Mouse (Mus musculus): Measurements from ENCODE around the gene Efnb2. TPM values are rescaled to one million over a fixed set of nuclear protein-coding genes. Genes with fewer than 3 reads are reported as not detected.
A peak's percentile ranks its signal among the peaks of the same experiment; 100 is the strongest.

Gene Efnb2
- polyA plus RNA-seq, 1 experiment, result 33.4 TPM

GRCm38 (mm10) chr8:8621236-8621917 is 39.7 kb downstream of the Efnb2 start:
- DNase-seq (ENCODE audit: low read depth, low spot score), result no peak
- WGBS, result 89% methylated on average over 16 of the region's 16 CpGs

GRCm38 (mm10) chr8:8620536-8620935 is 40.5 kb downstream of the Efnb2 start:
- 92% methylated on average over 21 of the region's 21 CpGs for WGBS

GRCm38 (mm10) chr8:8619221-8620194 is 41.5 kb downstream of the Efnb2 start:
- no peak for DNase-seq (ENCODE audit: low read depth, low spot score)
- 67% methylated on average over 19 of the region's 19 CpGs for WGBS

More at GRCm38 (mm10) chr8:8620536-8620935, 40.5 kb downstream of the Efnb2 start:
- DNase-seq (ENCODE audit: low read depth, low spot score), result no peak

- DNase-seq (ENCODE audit: low read depth, low spot score), result no peak
- WGBS, result 87% methylated on average over 1 of the region's 1 CpGs
Observed at GRCm38 (mm10) chr8:8613844-8614243, 47.2 kb downstream of the Efnb2 start.

- 87% methylated on average over 4 of the region's 4 CpGs for WGBS
- DNase-seq (ENCODE audit: low read depth, low spot score), result no peak
Observed at GRCm38 (mm10) chr8:8611928-8612327, 49.1 kb downstream of the Efnb2 start.

GRCm38 (mm10) chr8:8609791-8610190 is 51.3 kb downstream of the Efnb2 start:
- 65% methylated on average over 7 of the region's 7 CpGs for WGBS
- no peak for DNase-seq (ENCODE audit: low read depth, low spot score)

GRCm38 (mm10) chr8:8609141-8609540 is 51.9 kb downstream of the Efnb2 start:
- 75% methylated on average over 5 of the region's 5 CpGs for WGBS
- DNase-seq (ENCODE audit: low read depth, low spot score), result no peak

- WGBS, result 30% methylated on average over 4 of the region's 4 CpGs
- peak; percentile 75 for DNase-seq (ENCODE audit: low read depth, low spot score)
Observed at GRCm38 (mm10) chr8:8605621-8606020, 55.4 kb downstream of the Efnb2 start.

- 24% methylated on average over 6 of the region's 6 CpGs for WGBS
Observed at GRCm38 (mm10) chr8:8603875-8604274, 57.2 kb downstream of the Efnb2 start.

GRCm38 (mm10) chr8:8602616-8603461 is 58.2 kb downstream of the Efnb2 start:
- 20% methylated on average over 7 of the region's 7 CpGs for WGBS
- peak; percentile 90 for DNase-seq (ENCODE audit: low read depth, low spot score)

More at GRCm38 (mm10) chr8:8603875-8604274, 57.2 kb downstream of the Efnb2 start:
- DNase-seq (ENCODE audit: low read depth, low spot score), result no peak

- 89% methylated on average over 7 of the region's 7 CpGs for WGBS
- no peak for DNase-seq (ENCODE audit: low read depth, low spot score)
Observed at GRCm38 (mm10) chr8:8599931-8600330, 61.1 kb downstream of the Efnb2 start.

- DNase-seq (ENCODE audit: low read depth, low spot score), result no peak
- 82% methylated on average over 13 of the region's 13 CpGs for WGBS
Observed at GRCm38 (mm10) chr8:8597434-8597833, 63.6 kb downstream of the Efnb2 start.

- no peak for DNase-seq (ENCODE audit: low read depth, low spot score)
- 76% methylated on average over 12 of the region's 12 CpGs for WGBS
Observed at GRCm38 (mm10) chr8:8595831-8596611, 65.0 kb downstream of the Efnb2 start.

GRCm38 (mm10) chr8:8593812-8594211 is 67.2 kb downstream of the Efnb2 start:
- 88% methylated on average over 7 of the region's 7 CpGs for WGBS
- no peak for DNase-seq (ENCODE audit: low read depth, low spot score)

GRCm38 (mm10) chr8:8593371-8593770 is 67.7 kb downstream of the Efnb2 start:
- WGBS, result 94% methylated on average over 6 of the region's 6 CpGs
- no peak for DNase-seq (ENCODE audit: low read depth, low spot score)

- 96% methylated on average over 3 of the region's 3 CpGs for WGBS
- no peak for DNase-seq (ENCODE audit: low read depth, low spot score)
Observed at GRCm38 (mm10) chr8:8592331-8592730, 68.7 kb downstream of the Efnb2 start.

- DNase-seq (ENCODE audit: low read depth, low spot score), result no peak
- WGBS, result 88% methylated on average over 4 of the region's 4 CpGs
Observed at GRCm38 (mm10) chr8:8583981-8584377, 77.1 kb downstream of the Efnb2 start.

GRCm38 (mm10) chr8:8583290-8583980 is 77.6 kb downstream of the Efnb2 start:
- DNase-seq (ENCODE audit: low read depth, low spot score), result no peak
- WGBS, result 87% methylated on average over 4 of the region's 4 CpGs

Measured in large intestine, adult 2 months (tissue).